In genomic region chr10:128524732-128525662, GRCm38 (mm10) we compare ENCODE assay signal across 8 mouse cellular contexts. TPM values are rescaled to one million over a fixed set of nuclear protein-coding genes. Genes with fewer than 3 reads are reported as not detected.
DNase-seq lines count a peak whose midpoint lies in the region; ATAC-seq and TF ChIP-seq lines count a peak whose summit lies in the region.

No protein-coding gene starts in this region.

- H3K4me2 ChIP-seq in embryonic facial prominence, embryonic 15.5 days (replicated peaks): peak overlapping the region; percentile 98
- H3K4me2 ChIP-seq in heart, postnatal 0 days (ENCODE audit: low read depth, low read length): peak overlapping the region; percentile 98

- H3K27me3 ChIP-seq in embryonic facial prominence, embryonic 15.5 days: no peaks in the 10 kb centered on the region; the same call in none of the 2 replicates
- no peaks in the 10 kb centered on the region for H3K27me3 ChIP-seq in heart, postnatal 0 days (ENCODE audit: control insufficient read depth, insufficient read depth, low read length)

- no peak for TF ChIP-seq EP300 in heart, postnatal 0 days (IDR thresholded peaks at IDR 0.05; ENCODE audit: low read depth)

- peak overlapping the region; percentile 79 for H3K9ac ChIP-seq in embryonic facial prominence, embryonic 15.5 days
- peak overlapping the region; percentile 77 for H3K9ac ChIP-seq in heart, postnatal 0 days (replicated peaks; ENCODE audit: low read depth, low read length)

- peak; percentile 82 for DNase-seq in ES-CJ7 (ENCODE audit: low read depth, low spot score)
- peak; percentile 43 for DNase-seq in heart, postnatal 0 days (ENCODE audit: low spot score)
- peak; percentile 72 to 84 for DNase-seq in kidney, postnatal 4 days
- peak; percentile 54 to 58 for DNase-seq in right cerebral cortex, adult 2 months (ENCODE audit: low spot score in 2 of 2)
- no peak for DNase-seq in layer of hippocampus, adult 18-20 months (ENCODE audit: low spot score in 2 of 2)

- H3K9me3 ChIP-seq in embryonic facial prominence, embryonic 15.5 days (replicated peaks): no peaks in the 10 kb centered on the region
- H3K9me3 ChIP-seq in heart, postnatal 0 days (replicated peaks; ENCODE audit: control insufficient read depth, low read length): no peaks in the 10 kb centered on the region

- peaks cover 23% of the 10 kb centered on the region for H3K36me3 ChIP-seq in embryonic facial prominence, embryonic 15.5 days
- H3K36me3 ChIP-seq in heart, postnatal 0 days (replicated peaks; ENCODE audit: control insufficient read depth, insufficient read depth, low read length): peaks cover 18% of the 10 kb centered on the region

- peak; percentile 4; the same call in 1 of the 2 replicates for ATAC-seq in embryonic facial prominence, embryonic 15.5 days (ENCODE audit: insufficient number of reproducible peaks, low FRiP score, low TSS enrichment, low read depth)
- ATAC-seq in heart, postnatal 0 days (ENCODE audit: insufficient read depth, low read depth): peak; percentile 30
- ATAC-seq in megakaryocyte, adult 5-6 weeks (ENCODE audit: poor library complexity, severe bottlenecking): peak; percentile 24

- TF ChIP-seq POLR2A in bone marrow, adult 2 months (IDR thresholded peaks at IDR 0.05; ENCODE audit: borderline replicate concordance, control insufficient read depth, low read depth, low read length): peak; percentile 51; the same call in 1 of the 2 replicates

- WGBS in bone marrow, adult 2 months: under 1% methylated on average over 58 of the region's 58 CpGs
- WGBS in embryonic facial prominence, embryonic 15.5 days: under 1% methylated on average over 58 of the region's 58 CpGs
- WGBS in heart, postnatal 0 days: 1% methylated on average over 58 of the region's 58 CpGs

- H3K4me1 ChIP-seq in bone marrow, adult 2 months (ENCODE audit: control insufficient read depth, insufficient read depth, low read length): no peaks in the 10 kb centered on the region; the same call in 1 of the 2 replicates
- H3K4me1 ChIP-seq in embryonic facial prominence, embryonic 15.5 days: peaks cover 15% of the 10 kb centered on the region
- H3K4me1 ChIP-seq in heart, postnatal 0 days (ENCODE audit: control insufficient read depth, insufficient read depth): no peaks in the 10 kb centered on the region

- TF ChIP-seq CTCF in bone marrow, adult 2 months (IDR thresholded peaks at IDR 0.05; ENCODE audit: control insufficient read depth, insufficient read depth, low read length): no peak
- no peak for TF ChIP-seq CTCF in heart, postnatal 0 days (IDR thresholded peaks at IDR 0.05; ENCODE audit: low read depth)

- peak overlapping the region; percentile 89 for H3K4me3 ChIP-seq in bone marrow, adult 2 months (replicated peaks; ENCODE audit: control insufficient read depth, low read depth, low read length)
- peak overlapping the region; percentile 90 for H3K4me3 ChIP-seq in embryonic facial prominence, embryonic 15.5 days (replicated peaks)
- H3K4me3 ChIP-seq in heart, postnatal 0 days (ENCODE audit: low read depth, low read length): peak overlapping the region; percentile 93

- H3K27ac ChIP-seq in bone marrow, adult 2 months (ENCODE audit: control insufficient read depth, insufficient read depth, low read depth, low read length, poor library complexity): peak overlapping the region; percentile 93
- H3K27ac ChIP-seq in embryonic facial prominence, embryonic 15.5 days (replicated peaks): peak overlapping the region; percentile 91
- H3K27ac ChIP-seq in heart, postnatal 0 days (ENCODE audit: low read depth): peak overlapping the region; percentile 87

RNA-seq across cellular contexts. Expression of gene Esyt1, which starts 0.7 kb away (rescaled TPM):
- polyA plus RNA-seq in bone marrow, adult 2 months (2011; ENCODE audit: insufficient read depth, insufficient read length, low replicate concordance, missing spikeins): 26.2 and 36.1 TPM in 2 replicates
- polyA plus RNA-seq in embryonic facial prominence, embryonic 15.5 days (2015; fragmentation: Nextera tagmentation; extraction: Ambion mirVana): 43.3 and 44.0 TPM in 2 replicates
- 38.2 and 41.5 TPM in 2 replicates for total RNA-seq in heart, postnatal 0 days (2014; rRNA removed; ENCODE audit: low replicate concordance)
- 12.6 and 13.0 TPM in 2 replicates for polyA plus RNA-seq in heart, postnatal 0 days (2015; fragmentation: Nextera tagmentation; extraction: Ambion mirVana)
- 125 and 127 TPM in 2 replicates for total RNA-seq in megakaryocyte, adult 5-6 weeks (2015)
- 266 and 267 TPM in 2 replicates for total RNA-seq in megakaryocyte, adult 5-6 weeks (2017)
- total RNA-seq in layer of hippocampus, adult 18-20 months (2021): 1 to 10 TPM; 6.2 to 6.3 TPM

RNA-seq across cellular contexts. Expression of gene Zc3h10, which starts 22.6 kb away (rescaled TPM):
- 7.0 and 9.8 TPM in 2 replicates for polyA plus RNA-seq in bone marrow, adult 2 months (2011; ENCODE audit: insufficient read depth, insufficient read length, low replicate concordance, missing spikeins)
- 15.8 and 16.0 TPM in 2 replicates for polyA plus RNA-seq in embryonic facial prominence, embryonic 15.5 days (2015; fragmentation: Nextera tagmentation; extraction: Ambion mirVana)
- 13.8 and 24.4 TPM in 2 replicates for total RNA-seq in heart, postnatal 0 days (2014; rRNA removed; ENCODE audit: low replicate concordance)
- 6.1 and 8.1 TPM in 2 replicates for polyA plus RNA-seq in heart, postnatal 0 days (2015; fragmentation: Nextera tagmentation; extraction: Ambion mirVana)
- total RNA-seq in megakaryocyte, adult 5-6 weeks (2015): 6.0 and 8.1 TPM in 2 replicates
- 12.9 and 14.5 TPM in 2 replicates for total RNA-seq in megakaryocyte, adult 5-6 weeks (2017)
- 10 to 100 TPM; 13.6 to 15.6 TPM for total RNA-seq in layer of hippocampus, adult 18-20 months (2021)

RNA-seq across cellular contexts. Expression of gene Rpl41, which starts 24.1 kb away (rescaled TPM):
- polyA plus RNA-seq in bone marrow, adult 2 months (2011; ENCODE audit: insufficient read depth, insufficient read length, low replicate concordance, missing spikeins): 2,208 and 2,695 TPM in 2 replicates
- 4,202 and 4,259 TPM in 2 replicates for polyA plus RNA-seq in embryonic facial prominence, embryonic 15.5 days (2015; fragmentation: Nextera tagmentation; extraction: Ambion mirVana)
- total RNA-seq in heart, postnatal 0 days (2014; rRNA removed; ENCODE audit: low replicate concordance): 577 and 617 TPM in 2 replicates
- 2,108 and 2,189 TPM in 2 replicates for polyA plus RNA-seq in heart, postnatal 0 days (2015; fragmentation: Nextera tagmentation; extraction: Ambion mirVana)
- total RNA-seq in megakaryocyte, adult 5-6 weeks (2015): 2,152 and 2,213 TPM in 2 replicates
- total RNA-seq in megakaryocyte, adult 5-6 weeks (2017): 1,919 and 2,042 TPM in 2 replicates
- 1,000 to 10,000 TPM; 1,532 to 1,582 TPM for total RNA-seq in layer of hippocampus, adult 18-20 months (2021)

RNA-seq across cellular contexts. Expression of gene Myl6b, which starts 26.5 kb away (rescaled TPM):
- 0.79 and 2.4 TPM in 2 replicates for polyA plus RNA-seq in bone marrow, adult 2 months (2011; ENCODE audit: insufficient read depth, insufficient read length, low replicate concordance, missing spikeins)
- 5.0 and 6.9 TPM in 2 replicates for polyA plus RNA-seq in embryonic facial prominence, embryonic 15.5 days (2015; fragmentation: Nextera tagmentation; extraction: Ambion mirVana)
- total RNA-seq in heart, postnatal 0 days (2014; rRNA removed; ENCODE audit: low replicate concordance): 3.2 and 4.8 TPM in 2 replicates
- polyA plus RNA-seq in heart, postnatal 0 days (2015; fragmentation: Nextera tagmentation; extraction: Ambion mirVana): 4.6 and 4.9 TPM in 2 replicates
- total RNA-seq in megakaryocyte, adult 5-6 weeks (2015): 3.4 and 5.8 TPM in 2 replicates
- total RNA-seq in megakaryocyte, adult 5-6 weeks (2017): 0.99 and 2.0 TPM in 2 replicates
- total RNA-seq in layer of hippocampus, adult 18-20 months (2021): 10 to 100 TPM; 20.7 to 21.2 TPM

RNA-seq across cellular contexts. Expression of gene Myl6, which starts 31.1 kb away (rescaled TPM):
- 1,368 and 2,050 TPM in 2 replicates for polyA plus RNA-seq in bone marrow, adult 2 months (2011; ENCODE audit: insufficient read depth, insufficient read length, low replicate concordance, missing spikeins)
- 1,219 and 1,296 TPM in 2 replicates for polyA plus RNA-seq in embryonic facial prominence, embryonic 15.5 days (2015; fragmentation: Nextera tagmentation; extraction: Ambion mirVana)
- 606 and 830 TPM in 2 replicates for total RNA-seq in heart, postnatal 0 days (2014; rRNA removed; ENCODE audit: low replicate concordance)
- polyA plus RNA-seq in heart, postnatal 0 days (2015; fragmentation: Nextera tagmentation; extraction: Ambion mirVana): 791 and 823 TPM in 2 replicates
- 1,624 and 1,690 TPM in 2 replicates for total RNA-seq in megakaryocyte, adult 5-6 weeks (2015)
- total RNA-seq in megakaryocyte, adult 5-6 weeks (2017): 1,921 and 2,467 TPM in 2 replicates
- 100 to 1,000 TPM; 526 to 539 TPM for total RNA-seq in layer of hippocampus, adult 18-20 months (2021)

Comparison
In these comparisons a context has a peak if more than half of its experiments do, and no peak if none do; other contexts are left out.
1. DNase-seq: peak in ES-CJ7 (single experiment), heart, postnatal 0 days (single experiment), kidney, postnatal 4 days (2 of 2) and right cerebral cortex, adult 2 months (2 of 2); none in layer of hippocampus, adult 18-20 months (0 of 2).
2. Peak in every context shown above with its lines, with median percentiles within 50 percentile points of each other: H3K27ac ChIP-seq, H3K4me3 ChIP-seq and ATAC-seq.